Mouse (Mus musculus) activated CD4-positive, CD25-positive, alpha-beta regulatory T cell, adult 4 months (primary cell): ENCODE results near the gene Twsg1. TPM values are rescaled to one million over a fixed set of nuclear protein-coding genes. Genes with fewer than 3 reads are reported as not detected.
"Not testable (repeated sequence)": the region's sequence is repeated elsewhere in the genome, so short reads cannot be mapped to it uniquely, and the experiment has no call there.

ENCODE experiments used
- ATAC-seq: one replicate; pipeline ENCODE4 v1.8.0; 2017
- polyA plus RNA-seq, 2 experiments: library from polyadenylated mRNA; unstranded; fragments of 100-300 nt; shearing (Covaris generic); gene quantifications; one replicate each; pipeline ENCODE4 v1.2.1; 2017

The Twsg1 gene
- polyA plus RNA-seq, result 10 to 100 TPM; 19.9 to 22.2 TPM

- peak; percentile 75 for ATAC-seq
These were observed at the start of gene Twsg1 for GRCm38 (mm10) chr17:65950622-65951404. Gene Twsg1, minus strand, starts transcription at chr17:65951226.

- no peak for ATAC-seq
These were observed 37.3 kb upstream of the Twsg1 start for GRCm38 (mm10) chr17:65988151-65988820.

- ATAC-seq, result not testable (repeated sequence)
These were observed 25.7 kb upstream of the Twsg1 start for GRCm38 (mm10) chr17:65976720-65977119.

- ATAC-seq, result no peak
These were observed 16.7 kb upstream of the Twsg1 start for GRCm38 (mm10) chr17:65967751-65968150.

GRCm38 (mm10) chr17:65962263-65962662 lies 11.2 kb upstream of the Twsg1 start:
- no peak for ATAC-seq

GRCm38 (mm10) chr17:65961606-65962136 lies 10.6 kb upstream of the Twsg1 start:
- peak; percentile 90 for ATAC-seq

GRCm38 (mm10) chr17:65959011-65959410 lies 8.0 kb upstream of the Twsg1 start:
- ATAC-seq, result no peak

GRCm38 (mm10) chr17:65958366-65958765 lies 7.3 kb upstream of the Twsg1 start:
- no peak for ATAC-seq

- no peak for ATAC-seq
These were observed 6.8 kb upstream of the Twsg1 start for GRCm38 (mm10) chr17:65957782-65958325.

GRCm38 (mm10) chr17:65956993-65957781 lies 6.2 kb upstream of the Twsg1 start:
- ATAC-seq, result no peak

- no peak for ATAC-seq
These were observed 5.1 kb upstream of the Twsg1 start for GRCm38 (mm10) chr17:65956140-65956539.

- peak; percentile 43 for ATAC-seq
These were observed 2.9 kb upstream of the Twsg1 start for GRCm38 (mm10) chr17:65953959-65954358.

GRCm38 (mm10) chr17:65952083-65952482 lies 1.1 kb upstream of the Twsg1 start:
- peak; percentile 21 for ATAC-seq

- no peak for ATAC-seq
These were observed 843 bp downstream of the Twsg1 start for GRCm38 (mm10) chr17:65950183-65950582.

- peak; percentile 3 for ATAC-seq
These were observed 3.7 kb downstream of the Twsg1 start for GRCm38 (mm10) chr17:65947307-65947706.

- ATAC-seq, result no peak
These were observed 5.6 kb downstream of the Twsg1 start for GRCm38 (mm10) chr17:65945420-65945819.

GRCm38 (mm10) chr17:65942394-65942793 lies 8.6 kb downstream of the Twsg1 start:
- no peak for ATAC-seq

GRCm38 (mm10) chr17:65941275-65941674 lies 9.8 kb downstream of the Twsg1 start:
- no peak for ATAC-seq

- no peak for ATAC-seq
These were observed 10.8 kb downstream of the Twsg1 start for GRCm38 (mm10) chr17:65940221-65940620.

- peak; percentile 58 for ATAC-seq
These were observed 11.4 kb downstream of the Twsg1 start for GRCm38 (mm10) chr17:65939461-65940192.

GRCm38 (mm10) chr17:65937671-65938070 lies 13.4 kb downstream of the Twsg1 start:
- ATAC-seq, result no peak

- ATAC-seq, result no peak
These were observed 17.3 kb downstream of the Twsg1 start for GRCm38 (mm10) chr17:65933741-65934140.
